Mouse (Mus musculus): ENCODE results near the gene Rad51b. TPM values are rescaled to one million over a fixed set of nuclear protein-coding genes. Genes with fewer than 3 reads are reported as not detected.
A peak's percentile ranks its signal among the peaks of the same experiment; 100 is the strongest.

Rad51b gene
- polyA plus RNA-seq, 1 experiment = 13.8 TPM

- H3K27ac ChIP-seq (ENCODE audit: insufficient read depth, low read length) = no peak overlapping the region
- H3K4me1 ChIP-seq (ENCODE audit: control insufficient read depth, insufficient read depth, low read length) = no peaks in the 10 kb centered on the region
- H3K27me3 ChIP-seq (ENCODE audit: control insufficient read depth, insufficient read depth, low read length, poor library complexity, severe bottlenecking) = no peaks in the 10 kb centered on the region; the same call in 1 of the 2 replicates
- H3K9me3 ChIP-seq (replicated peaks; ENCODE audit: control insufficient read depth, insufficient read depth, low read length, poor library complexity, severe bottlenecking) = no peaks in the 10 kb centered on the region
- H3K4me3 ChIP-seq (ENCODE audit: low read depth, low read length) = no peak overlapping the region
- no peak overlapping the region for H3K9ac ChIP-seq (ENCODE audit: low read depth, poor library complexity, severe bottlenecking)
- H3K36me3 ChIP-seq (ENCODE audit: control insufficient read depth, insufficient read depth, low read length, poor library complexity, severe bottlenecking) = no peaks in the 10 kb centered on the region
- TF ChIP-seq CTCF (IDR thresholded peaks at IDR 0.05; ENCODE audit: low read depth, low read length) (no peak), EP300 (IDR thresholded peaks at IDR 0.05; ENCODE audit: insufficient read depth, low read depth, low read length) (no peak), POLR2A (IDR thresholded peaks at IDR 0.05; ENCODE audit: insufficient read depth, low read length) (no peak)
These were observed 454.7 kb downstream of the Rad51b start for GRCm38 (mm10) chr12:79751781-79752180.

- Histone ChIP-seq H3K27me3 (ENCODE audit: control insufficient read depth, insufficient read depth, low read length, poor library complexity, severe bottlenecking) (no peaks in the 10 kb centered on the region; the same call in 1 of the 2 replicates), H3K4me3 (ENCODE audit: low read depth, low read length) (no peak overlapping the region), H3K4me1 (ENCODE audit: control insufficient read depth, insufficient read depth, low read length) (no peaks in the 10 kb centered on the region), H3K27ac (ENCODE audit: insufficient read depth, low read length) (no peak overlapping the region), H3K9me3 (replicated peaks; ENCODE audit: control insufficient read depth, insufficient read depth, low read length, poor library complexity, severe bottlenecking) (no peaks in the 10 kb centered on the region), H3K36me3 (ENCODE audit: control insufficient read depth, insufficient read depth, low read length, poor library complexity, severe bottlenecking) (no peaks in the 10 kb centered on the region), H3K9ac (ENCODE audit: low read depth, poor library complexity, severe bottlenecking) (no peak overlapping the region)
- no peak for TF ChIP-seq EP300 (IDR thresholded peaks at IDR 0.05; ENCODE audit: insufficient read depth, low read depth, low read length)
- TF ChIP-seq CTCF (IDR thresholded peaks at IDR 0.05; ENCODE audit: low read depth, low read length) = no peak
- TF ChIP-seq POLR2A (IDR thresholded peaks at IDR 0.05; ENCODE audit: insufficient read depth, low read length) = no peak
These were observed 455.1 kb downstream of the Rad51b start for GRCm38 (mm10) chr12:79752189-79752588.

GRCm38 (mm10) chr12:79755617-79756016 is 458.5 kb downstream of the Rad51b start:
- Histone ChIP-seq H3K4me3 (ENCODE audit: low read depth, low read length) (no peak overlapping the region), H3K9me3 (replicated peaks; ENCODE audit: control insufficient read depth, insufficient read depth, low read length, poor library complexity, severe bottlenecking) (no peaks in the 10 kb centered on the region), H3K36me3 (ENCODE audit: control insufficient read depth, insufficient read depth, low read length, poor library complexity, severe bottlenecking) (no peaks in the 10 kb centered on the region), H3K4me1 (ENCODE audit: control insufficient read depth, insufficient read depth, low read length) (no peaks in the 10 kb centered on the region), H3K27ac (ENCODE audit: insufficient read depth, low read length) (no peak overlapping the region), H3K27me3 (ENCODE audit: control insufficient read depth, insufficient read depth, low read length, poor library complexity, severe bottlenecking) (no peaks in the 10 kb centered on the region), H3K9ac (ENCODE audit: low read depth, poor library complexity, severe bottlenecking) (no peak overlapping the region)
- TF ChIP-seq POLR2A (IDR thresholded peaks at IDR 0.05; ENCODE audit: insufficient read depth, low read length) = no peak

- no peak for TF ChIP-seq EP300 (IDR thresholded peaks at IDR 0.05; ENCODE audit: insufficient read depth, low read depth, low read length)
- Histone ChIP-seq H3K4me1 (ENCODE audit: control insufficient read depth, insufficient read depth, low read length) (no peaks in the 10 kb centered on the region), H3K4me3 (ENCODE audit: low read depth, low read length) (no peak overlapping the region), H3K27ac (ENCODE audit: insufficient read depth, low read length) (no peak overlapping the region), H3K36me3 (ENCODE audit: control insufficient read depth, insufficient read depth, low read length, poor library complexity, severe bottlenecking) (no peaks in the 10 kb centered on the region), H3K9me3 (replicated peaks; ENCODE audit: control insufficient read depth, insufficient read depth, low read length, poor library complexity, severe bottlenecking) (no peaks in the 10 kb centered on the region), H3K27me3 (ENCODE audit: control insufficient read depth, insufficient read depth, low read length, poor library complexity, severe bottlenecking) (no peaks in the 10 kb centered on the region), H3K9ac (ENCODE audit: low read depth, poor library complexity, severe bottlenecking) (no peak overlapping the region)
These were observed 459.3 kb downstream of the Rad51b start for GRCm38 (mm10) chr12:79756352-79756751.

- H3K4me3 ChIP-seq (ENCODE audit: low read depth, low read length) = no peak overlapping the region
- TF ChIP-seq CTCF (IDR thresholded peaks at IDR 0.05; ENCODE audit: low read depth, low read length) (no peak), POLR2A (IDR thresholded peaks at IDR 0.05; ENCODE audit: insufficient read depth, low read length) (no peak), EP300 (IDR thresholded peaks at IDR 0.05; ENCODE audit: insufficient read depth, low read depth, low read length) (no peak)
- no peak overlapping the region for H3K9ac ChIP-seq (ENCODE audit: low read depth, poor library complexity, severe bottlenecking)
- no peaks in the 10 kb centered on the region for H3K4me1 ChIP-seq (ENCODE audit: control insufficient read depth, insufficient read depth, low read length)
- H3K36me3 ChIP-seq (ENCODE audit: control insufficient read depth, insufficient read depth, low read length, poor library complexity, severe bottlenecking) = no peaks in the 10 kb centered on the region
- H3K27me3 ChIP-seq (ENCODE audit: control insufficient read depth, insufficient read depth, low read length, poor library complexity, severe bottlenecking) = no peaks in the 10 kb centered on the region
- H3K9me3 ChIP-seq (replicated peaks; ENCODE audit: control insufficient read depth, insufficient read depth, low read length, poor library complexity, severe bottlenecking) = no peaks in the 10 kb centered on the region
- no peak overlapping the region for H3K27ac ChIP-seq (ENCODE audit: insufficient read depth, low read length)
These were observed 460.7 kb downstream of the Rad51b start for GRCm38 (mm10) chr12:79757775-79758174.

GRCm38 (mm10) chr12:79759180-79759902 is 462.3 kb downstream of the Rad51b start:
- Histone ChIP-seq H3K27me3 (ENCODE audit: control insufficient read depth, insufficient read depth, low read length, poor library complexity, severe bottlenecking) (no peaks in the 10 kb centered on the region), H3K27ac (ENCODE audit: insufficient read depth, low read length) (no peak overlapping the region), H3K9ac (ENCODE audit: low read depth, poor library complexity, severe bottlenecking) (no peak overlapping the region), H3K4me3 (ENCODE audit: low read depth, low read length) (no peak overlapping the region), H3K4me1 (ENCODE audit: control insufficient read depth, insufficient read depth, low read length) (no peaks in the 10 kb centered on the region), H3K9me3 (replicated peaks; ENCODE audit: control insufficient read depth, insufficient read depth, low read length, poor library complexity, severe bottlenecking) (no peaks in the 10 kb centered on the region), H3K36me3 (ENCODE audit: control insufficient read depth, insufficient read depth, low read length, poor library complexity, severe bottlenecking) (no peaks in the 10 kb centered on the region)
- no peak for TF ChIP-seq POLR2A (IDR thresholded peaks at IDR 0.05; ENCODE audit: insufficient read depth, low read length)
- peak; percentile 22 for TF ChIP-seq CTCF (IDR thresholded peaks at IDR 0.05; ENCODE audit: low read depth, low read length)
